Mouse (Mus musculus) T-helper 17 cell (primary cell): ENCODE data around the gene Myog.

ENCODE experiments used
- in situ Hi-C, 2 experiments: fragments of 300-600 bp; cut with MboI, MseI; formaldehyde crosslinking; loops; 1 replicate in 1 of 2; 2 replicates in 1 of 2; pipeline ENCODE4 v1.15.1; 2025; ENCODE audit warnings: high pct_unique_total_duplicates in 2 of 2

Myog gene

GRCm38 (mm10) chr1:134282342-134282741, 7.4 kb upstream of the Myog start:
- in situ Hi-C loops: no loop called here

DNA sequence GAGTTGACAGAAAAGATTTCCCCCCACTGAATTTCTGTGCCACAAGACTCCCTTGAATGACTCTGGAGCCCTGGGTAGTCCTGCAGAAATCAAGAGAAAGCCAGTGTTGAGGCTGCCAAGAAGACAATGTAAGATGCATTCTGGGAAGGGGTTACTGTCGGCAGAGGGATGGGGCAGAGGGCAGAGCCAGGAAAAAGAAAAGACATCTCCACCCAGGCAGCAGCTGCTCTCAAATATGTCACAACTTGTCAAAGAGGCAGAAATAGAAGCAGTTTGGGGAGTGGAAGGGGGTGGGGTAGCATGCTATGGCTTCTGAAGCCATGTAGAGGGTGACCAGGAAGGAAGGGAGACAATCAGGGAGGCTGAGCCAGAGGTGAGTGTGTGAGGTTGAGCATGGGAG, 6.7 kb upstream of the Myog start:
- in situ Hi-C loops: no loop called here

- in situ Hi-C loops: no loop called here
These were observed 4.2 kb upstream of the Myog start for GRCm38 (mm10) chr1:134285458-134286120.

- in situ Hi-C loops: no loop called here
These were observed 1.6 kb upstream of the Myog start for GRCm38 (mm10) chr1:134288239-134288638.

- in situ Hi-C loops: no loop called here
These were observed 511 bp downstream of the Myog start for GRCm38 (mm10) chr1:134290300-134290699.

- in situ Hi-C loops: no loop called here
These were observed 1.1 kb downstream of the Myog start for GRCm38 (mm10) chr1:134290909-134291308.

DNA sequence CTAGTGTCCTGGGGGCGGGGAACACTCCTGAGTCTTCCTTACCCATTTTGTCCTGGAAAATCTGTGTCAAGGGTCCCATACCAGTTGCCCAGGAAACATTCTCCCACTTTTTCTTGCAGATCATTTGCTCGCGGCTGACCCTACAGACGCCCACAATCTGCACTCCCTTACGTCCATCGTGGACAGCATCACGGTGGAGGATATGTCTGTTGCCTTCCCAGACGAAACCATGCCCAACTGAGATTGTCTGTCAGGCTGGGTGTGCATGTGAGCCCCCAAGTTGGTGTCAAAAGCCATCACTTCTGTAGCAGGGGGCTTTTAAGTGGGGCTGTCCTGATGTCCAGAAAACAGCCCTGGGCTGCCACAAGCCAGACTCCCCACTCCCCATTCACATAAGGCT, 1.8 kb downstream of the Myog start:
- in situ Hi-C loops: no loop called here

DNA sequence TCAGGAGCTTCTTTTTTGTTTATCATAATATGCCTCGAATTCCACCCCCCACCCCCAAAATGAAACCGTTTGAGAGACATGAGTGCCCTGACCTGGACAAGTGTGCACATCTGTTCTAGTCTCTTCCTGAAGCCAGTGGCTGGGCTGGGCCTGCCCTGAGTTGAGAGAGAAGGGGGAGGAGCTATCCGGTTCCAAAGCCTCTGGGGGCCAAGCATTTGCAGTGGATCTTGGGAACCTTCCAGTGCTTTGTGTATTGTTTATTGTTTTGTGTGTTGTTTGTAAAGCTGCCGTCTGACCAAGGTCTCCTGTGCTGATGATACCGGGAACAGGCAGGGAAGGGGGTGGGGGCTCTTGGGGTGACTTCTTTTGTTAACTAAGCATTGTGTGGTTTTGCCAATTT, 2.3 kb downstream of the Myog start:
- in situ Hi-C loops: no loop called here

- in situ Hi-C loops: no loop called here
These were observed 2.8 kb downstream of the Myog start for GRCm38 (mm10) chr1:134292601-134293000.

- in situ Hi-C loops: no loop called here
These were observed 3.5 kb downstream of the Myog start for GRCm38 (mm10) chr1:134293276-134293675.

DNA sequence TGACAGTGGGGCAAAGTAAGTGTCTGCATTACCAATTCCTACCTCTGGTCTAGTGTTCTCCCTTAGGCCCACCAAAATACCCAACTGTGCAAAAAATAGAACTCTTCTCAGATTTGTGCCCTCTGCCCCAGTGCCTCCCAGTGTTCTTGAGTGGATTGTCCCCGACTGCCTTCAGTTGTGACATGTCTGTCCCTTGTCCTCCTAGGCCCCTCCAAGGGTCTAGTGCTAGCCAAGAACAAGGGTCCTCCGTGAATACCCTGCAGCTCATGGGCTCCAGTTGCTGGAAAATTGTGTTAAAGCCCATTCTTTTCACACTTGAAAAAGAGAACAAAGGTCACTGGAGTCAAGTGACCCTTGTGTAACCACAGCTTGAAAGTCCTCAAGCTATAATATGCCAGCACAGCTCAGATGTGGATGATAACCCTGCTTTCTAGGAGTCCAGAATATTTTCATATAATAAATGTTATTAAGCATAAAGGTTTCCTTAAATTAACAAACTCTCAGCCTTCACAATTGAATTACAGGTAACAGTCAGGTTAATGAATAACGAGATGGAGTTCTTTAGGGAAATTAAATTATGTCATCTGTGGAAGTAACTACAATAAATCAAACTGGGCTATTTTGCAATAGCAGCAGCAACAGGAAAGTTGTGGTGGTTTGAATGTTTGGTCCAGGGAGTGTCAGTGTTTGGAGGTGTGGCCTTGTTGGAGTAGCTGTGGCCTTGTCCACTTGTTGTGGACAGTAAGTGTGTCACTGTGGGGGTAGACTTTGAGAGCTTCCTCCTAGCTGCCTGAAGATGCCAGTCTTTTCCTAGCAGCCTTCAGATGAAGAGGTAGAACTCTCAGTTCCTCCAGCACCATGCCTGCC, 4.2 kb downstream of the Myog start:
- in situ Hi-C loops: no loop called here

GRCm38 (mm10) chr1:134297265-134297664, 7.5 kb downstream of the Myog start:
- in situ Hi-C loops: no loop called here

DNA sequence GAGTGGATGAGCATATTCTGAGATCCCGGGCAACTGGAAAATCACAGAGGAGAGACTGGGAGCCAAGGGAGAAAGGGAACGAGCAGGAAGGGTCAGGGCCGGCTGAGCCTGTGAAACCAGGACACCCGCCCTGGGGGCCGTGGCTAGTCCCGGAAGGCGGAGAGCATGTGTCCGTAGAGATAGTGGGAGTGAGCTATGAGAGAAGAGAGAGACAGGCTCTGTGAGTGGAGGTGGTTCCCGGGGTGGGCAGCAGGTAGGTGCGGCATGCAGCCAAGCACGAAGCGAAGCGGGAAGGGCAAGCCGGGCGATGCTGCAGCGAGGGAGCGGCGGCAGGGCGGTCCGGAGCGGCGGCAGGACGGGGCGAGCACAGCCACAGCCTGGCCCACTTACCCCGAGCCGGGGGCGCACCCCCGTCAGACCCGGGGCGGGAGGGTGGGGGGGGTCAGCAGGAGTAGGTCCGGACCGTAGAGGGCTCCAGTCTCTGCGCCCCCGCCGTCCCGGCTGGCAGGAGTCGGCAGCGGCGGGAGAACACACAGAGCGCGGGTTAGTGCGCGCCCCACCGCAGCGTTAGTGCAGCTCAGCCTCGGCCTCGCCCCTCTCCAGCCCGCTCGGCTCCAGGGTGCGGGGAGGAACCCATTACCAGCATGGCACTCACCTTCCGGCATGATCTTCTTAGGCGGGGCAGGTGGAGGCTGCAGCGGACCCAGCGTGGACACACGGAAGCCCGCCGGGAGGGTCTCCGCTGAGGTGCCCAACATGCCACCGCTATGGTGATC, 9.0 kb downstream of the Myog start:
- in situ Hi-C loops: no loop called here

GRCm38 (mm10) chr1:134302568-134303238, 12.9 kb downstream of the Myog start:
- in situ Hi-C loops: no loop called here

- in situ Hi-C loops: no loop called here
These were observed 15.2 kb downstream of the Myog start for GRCm38 (mm10) chr1:134304940-134305339.

- in situ Hi-C loops: no loop called here
These were observed 17.6 kb downstream of the Myog start for GRCm38 (mm10) chr1:134307409-134307808.

GRCm38 (mm10) chr1:134310291-134310690, 20.5 kb downstream of the Myog start:
- in situ Hi-C loops: no loop called here

DNA sequence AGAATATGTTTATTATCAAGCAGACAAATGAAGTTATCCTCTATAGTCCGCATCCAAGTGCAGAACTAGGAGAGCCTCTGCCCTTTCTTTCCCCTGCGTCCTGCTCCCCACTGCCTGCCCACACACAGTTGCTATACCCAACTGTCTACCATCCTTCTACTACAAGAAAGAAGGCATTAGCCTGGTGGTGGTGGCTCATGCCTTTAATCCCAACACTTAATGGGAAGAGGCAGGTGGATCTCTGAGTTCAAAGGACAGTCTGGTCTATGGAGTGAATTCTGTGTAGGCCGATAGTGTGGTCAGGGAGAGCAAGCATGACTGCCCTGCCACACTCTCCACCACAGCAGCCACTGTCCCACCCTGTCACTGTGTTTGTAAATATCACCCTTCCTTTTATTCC, 20.9 kb downstream of the Myog start:
- in situ Hi-C loops: no loop called here

DNA sequence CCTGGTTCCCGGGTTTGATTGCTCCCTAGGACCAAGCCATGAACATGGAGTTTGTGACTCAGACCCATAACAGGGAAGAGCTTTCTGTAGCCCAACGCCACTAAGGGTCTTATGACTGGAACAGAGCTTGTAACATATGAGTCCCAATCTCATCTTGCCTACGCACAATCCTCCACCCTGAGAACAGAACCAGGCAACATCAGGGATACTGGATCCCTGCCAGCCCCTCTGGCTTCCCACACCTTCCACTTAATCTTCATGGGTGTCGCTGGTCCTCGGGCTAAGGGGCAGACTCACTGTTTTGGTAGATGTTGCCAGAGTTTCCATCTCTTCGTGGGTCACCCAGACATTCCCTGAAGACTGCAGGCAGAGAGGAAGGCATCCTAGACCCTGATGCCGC, 22.0 kb downstream of the Myog start:
- in situ Hi-C loops: no loop called here

- in situ Hi-C loops: no loop called here
These were observed 25.4 kb downstream of the Myog start for GRCm38 (mm10) chr1:134315181-134315580.

DNA sequence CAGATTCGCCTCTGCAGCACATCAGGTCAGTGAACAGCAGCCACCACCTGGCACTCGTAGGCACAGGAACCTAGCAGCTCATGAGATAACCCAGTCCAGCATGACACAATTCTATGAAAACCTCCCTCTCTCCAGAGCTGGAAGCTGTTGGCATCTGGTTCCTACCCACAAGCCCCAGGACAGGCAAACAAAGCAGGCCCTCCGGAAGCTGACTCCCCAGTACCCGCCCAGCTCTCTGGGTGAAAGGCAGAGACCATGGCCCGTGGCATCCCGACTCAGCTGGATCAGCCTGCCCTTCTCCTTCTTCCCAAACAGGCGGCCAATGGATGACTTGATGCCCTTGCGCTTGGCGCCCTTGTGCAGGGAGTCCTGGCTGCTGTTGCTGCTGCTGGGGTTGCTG, 26.6 kb downstream of the Myog start:
- in situ Hi-C loops: no loop called here

- in situ Hi-C loops: no loop called here
These were observed 28.5 kb downstream of the Myog start for GRCm38 (mm10) chr1:134318261-134318660.
